Mouse (Mus musculus) cerebellum, adult 8-10 months (tissue): ENCODE results near the gene Adamts7.

Experiments
- DNase-seq: peaks from one replicate; pipeline ENCODE4 v3.0.0; 2022

The Adamts7 gene

GRCm38 (mm10) chr9:90198531-90199449 lies 35.9 kb downstream of the Adamts7 start:
- no peak for DNase-seq

DNA sequence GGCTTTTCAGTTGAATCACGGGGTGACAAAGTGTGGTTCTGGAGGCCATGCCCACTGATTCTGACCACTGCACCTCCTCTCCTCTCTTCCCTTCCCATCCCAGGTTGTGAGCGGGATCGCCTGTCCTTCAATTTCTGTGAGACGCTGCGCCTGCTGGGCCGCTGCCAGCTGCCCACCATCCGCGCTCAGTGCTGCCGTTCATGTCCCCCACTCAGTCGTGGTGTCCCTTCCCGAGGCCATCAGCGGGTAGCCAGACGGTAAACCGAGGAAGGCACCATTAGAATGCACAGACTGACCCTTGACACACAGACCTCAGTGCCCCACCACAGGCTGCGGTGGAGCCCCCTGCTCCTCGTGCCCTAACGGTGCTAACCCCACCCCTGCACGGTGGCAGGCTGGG lies 36.7 kb downstream of the Adamts7 start:
- DNase-seq, result no peak

- no peak for DNase-seq
Observed at GRCm38 (mm10) chr9:90200501-90200900, 37.6 kb downstream of the Adamts7 start.

GRCm38 (mm10) chr9:90201096-90201495 lies 38.2 kb downstream of the Adamts7 start:
- no peak for DNase-seq

DNA sequence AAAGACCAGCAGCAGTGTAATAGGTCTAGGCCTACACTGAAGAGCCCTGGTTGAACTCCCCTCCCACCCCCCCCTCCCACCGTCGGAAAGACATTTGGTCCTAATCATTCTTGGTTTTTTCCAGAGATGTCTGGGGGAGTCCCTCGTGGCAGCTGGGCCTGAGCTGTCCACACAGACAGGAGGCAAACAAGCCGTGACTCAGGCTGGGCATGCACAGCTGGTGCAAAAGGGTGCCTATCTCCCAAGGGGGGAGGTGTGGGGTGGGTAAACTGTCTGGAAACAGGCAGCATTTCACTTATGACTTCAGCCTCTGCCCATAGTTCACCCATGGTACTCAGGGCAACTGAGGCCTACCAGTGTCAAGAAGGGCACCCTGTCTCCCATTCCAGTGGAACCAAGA lies 38.7 kb downstream of the Adamts7 start:
- DNase-seq, result no peak

- DNase-seq, result no peak
Observed at GRCm38 (mm10) chr9:90203233-90203632, 40.4 kb downstream of the Adamts7 start.

- no peak for DNase-seq
Observed at GRCm38 (mm10) chr9:90204396-90204915, 41.6 kb downstream of the Adamts7 start.

DNA sequence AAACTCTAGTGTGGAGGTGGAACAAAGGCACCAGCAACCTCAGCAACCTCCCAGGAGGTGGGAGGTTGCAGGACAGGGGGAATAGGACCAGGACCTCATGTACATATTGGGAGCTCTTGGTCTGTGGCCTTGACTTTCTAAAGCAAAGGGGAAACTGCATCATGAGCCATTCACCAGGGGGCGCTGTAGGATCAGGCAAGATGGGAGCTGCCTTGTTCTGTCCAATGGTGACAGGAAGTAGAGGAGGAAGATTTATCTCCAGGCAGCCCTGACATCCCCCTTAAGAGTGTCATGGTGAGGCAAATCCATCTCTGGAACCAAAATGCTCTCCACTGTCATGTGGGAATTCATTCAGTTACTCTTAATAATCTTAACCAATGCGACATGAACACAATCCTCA lies 43.6 kb downstream of the Adamts7 start:
- peak; percentile 73 for DNase-seq

- DNase-seq, result no peak
Observed at GRCm38 (mm10) chr9:90207808-90208207, 44.9 kb downstream of the Adamts7 start.

- DNase-seq, result no peak
Observed at GRCm38 (mm10) chr9:90208655-90209054, 45.8 kb downstream of the Adamts7 start.

DNA sequence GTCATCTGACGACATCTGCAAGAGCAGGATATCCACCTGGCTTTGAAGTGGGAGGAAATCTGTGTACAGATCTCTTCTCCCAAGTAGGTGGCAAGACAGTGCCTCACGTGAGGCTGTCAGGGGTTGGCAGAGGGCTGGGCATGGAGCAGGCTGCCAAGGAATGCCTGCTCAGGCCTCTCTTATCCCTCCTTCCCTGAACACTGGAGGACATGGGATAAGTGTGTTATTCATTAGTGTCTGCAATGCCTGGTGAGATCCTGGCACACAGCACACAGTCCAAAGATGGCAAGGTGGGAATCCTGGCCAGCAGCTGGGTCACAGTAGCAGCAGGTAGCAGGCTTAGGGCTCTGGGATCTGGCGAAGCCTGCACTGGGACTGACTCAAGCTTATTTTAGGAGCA lies 50.3 kb downstream of the Adamts7 start:
- peak; percentile 28 for DNase-seq

DNA sequence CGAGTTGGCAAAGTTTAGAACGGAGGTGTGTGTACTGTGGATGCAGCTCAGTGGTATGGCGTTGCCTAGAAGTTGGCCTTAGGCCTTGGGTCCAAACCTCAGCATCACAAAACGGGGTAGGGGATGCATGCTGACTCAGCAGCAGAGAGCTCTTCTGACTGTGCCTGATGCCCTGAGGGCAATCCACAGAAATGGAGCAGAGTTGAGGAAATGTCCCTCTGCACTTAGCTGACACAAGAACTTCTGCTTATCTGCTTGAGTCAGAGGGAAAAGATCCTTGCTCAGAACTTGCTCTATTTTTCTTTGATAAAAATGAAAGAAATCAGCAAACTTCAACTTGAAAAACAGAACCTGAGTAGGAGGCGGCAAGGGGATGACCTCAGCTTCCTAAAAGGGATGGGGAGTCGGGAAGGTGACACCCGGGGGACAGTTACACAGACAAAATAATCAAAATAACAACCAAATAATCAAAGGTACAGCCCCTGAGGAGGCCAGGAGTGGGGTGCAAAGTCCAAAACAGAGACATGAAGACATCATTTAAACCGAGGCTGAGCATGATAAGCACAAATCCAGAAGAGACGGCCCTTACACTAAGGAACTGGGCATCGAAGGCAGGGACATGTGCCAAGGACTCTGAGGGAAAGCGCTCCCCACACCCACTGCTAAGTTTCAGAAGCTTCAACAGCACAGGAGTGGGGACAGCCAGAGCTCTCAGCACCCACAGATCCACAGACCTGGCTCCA lies 53.6 kb downstream of the Adamts7 start:
- DNase-seq, result no peak

GRCm38 (mm10) chr9:90217501-90217900 lies 54.6 kb downstream of the Adamts7 start:
- DNase-seq, result no peak

DNA sequence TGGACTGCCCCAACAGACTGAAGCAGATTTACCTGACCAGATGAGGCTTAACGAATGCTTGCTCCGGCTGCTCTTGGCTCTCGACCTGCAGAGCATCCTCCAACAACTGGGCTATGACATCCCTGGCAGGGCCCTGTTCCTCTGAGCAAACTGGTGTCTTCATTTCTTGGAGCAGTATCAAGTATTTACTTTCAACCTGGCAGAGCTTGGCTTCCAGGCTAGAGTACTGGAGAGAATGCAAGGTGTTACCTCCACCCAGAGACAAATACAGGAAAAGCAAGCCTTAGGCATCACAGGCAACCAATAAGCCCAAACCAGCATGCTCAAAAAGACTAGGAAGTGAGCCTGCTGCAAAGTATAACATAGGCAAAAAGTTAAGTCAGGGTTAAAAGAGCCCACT lies 59.4 kb downstream of the Adamts7 start:
- no peak for DNase-seq

- no peak for DNase-seq
Observed at GRCm38 (mm10) chr9:90226081-90226741, 63.3 kb downstream of the Adamts7 start.

DNA sequence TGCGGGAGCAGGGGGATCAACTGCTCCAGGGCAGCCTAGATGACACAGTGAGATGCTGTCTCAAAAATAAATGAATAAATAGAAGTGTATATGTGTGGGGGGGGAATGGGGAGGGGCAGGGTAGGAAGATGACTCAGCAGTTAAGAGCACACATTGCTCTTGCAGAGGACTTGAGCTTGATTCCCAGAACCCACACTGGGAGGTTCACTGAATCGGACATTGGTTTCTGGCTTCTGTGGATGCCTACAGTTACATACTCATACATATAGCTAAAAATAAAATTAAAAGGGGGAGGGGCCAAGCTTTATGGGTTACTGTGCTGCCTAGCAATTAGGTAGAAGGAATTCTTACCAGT lies 63.9 kb downstream of the Adamts7 start:
- DNase-seq, result no peak

- DNase-seq, result no peak
Observed at GRCm38 (mm10) chr9:90227171-90227570, 64.3 kb downstream of the Adamts7 start.

GRCm38 (mm10) chr9:90232781-90233690 lies 70.2 kb downstream of the Adamts7 start:
- DNase-seq, result no peak

DNA sequence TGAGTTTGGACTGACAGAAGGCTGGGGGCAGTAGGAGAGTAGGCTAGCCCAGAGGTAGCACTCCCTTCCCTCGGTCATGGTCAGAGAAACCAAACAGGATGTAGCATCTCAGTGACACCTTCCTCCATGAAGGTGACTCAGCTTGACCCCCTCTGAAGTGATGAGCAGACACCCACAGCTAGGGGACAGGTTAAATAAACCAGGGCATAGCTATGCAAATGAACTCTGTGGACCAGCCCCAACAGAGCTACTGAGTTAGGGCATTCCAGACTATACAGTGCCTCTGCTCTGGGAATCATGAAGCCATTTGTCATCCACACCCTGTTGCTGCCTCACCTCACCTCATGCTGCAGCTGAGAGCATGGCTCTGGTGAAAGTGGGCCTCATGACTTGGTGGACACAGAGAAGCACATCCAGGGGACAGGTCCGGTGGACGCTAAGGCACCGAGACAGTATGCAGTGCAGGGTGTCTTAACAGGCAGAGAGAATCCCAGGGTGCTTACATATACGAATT lies 71.1 kb downstream of the Adamts7 start:
- no peak for DNase-seq

- no peak for DNase-seq
Observed at GRCm38 (mm10) chr9:90234786-90235185, 71.9 kb downstream of the Adamts7 start.

GRCm38 (mm10) chr9:90235258-90235882 lies 72.5 kb downstream of the Adamts7 start:
- no peak for DNase-seq

DNA sequence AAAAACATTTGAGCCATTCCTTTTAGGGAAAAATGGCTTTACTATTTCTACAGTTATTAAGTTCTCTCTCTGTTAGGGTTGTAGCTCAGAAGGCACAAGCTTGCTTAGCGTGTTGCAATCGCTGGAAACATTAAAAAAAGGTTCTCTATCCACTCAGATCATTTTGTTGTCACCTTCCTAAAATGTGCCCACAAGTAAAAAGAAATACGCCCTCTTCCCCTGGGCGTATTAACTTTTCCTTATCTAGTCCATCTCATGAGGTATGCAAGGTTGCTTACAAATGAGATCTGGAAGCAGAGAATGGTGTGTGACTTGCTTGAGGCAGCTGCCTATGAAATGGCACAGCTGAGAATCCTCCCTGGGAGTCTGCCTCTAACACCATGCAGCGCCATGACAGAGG lies 73.9 kb downstream of the Adamts7 start:
- no peak for DNase-seq
